Mouse (Mus musculus) thymus, adult 2 months (tissue): ENCODE measurements around the gene Sstr4.

Source experiments
- CTCF ChIP-seq: fragments of 200-500 bp; IDR thresholded peaks from 2 replicates; pipeline ENCODE4 v1.5.1; 2012; ENCODE audit warnings: mild to moderate bottlenecking, control low read depth, low read length, moderate library complexity, borderline replicate concordance; ENCODE audit not compliant: control insufficient read depth, poor library complexity, insufficient read depth; ENCODE audit errors: extremely low read depth
- POLR2A ChIP-seq: fragments of 200-500 bp; IDR thresholded peaks from 2 replicates; pipeline ENCODE4 v1.6.1; 2012; ENCODE audit warnings: mild to moderate bottlenecking, low read length, control low read depth, moderate library complexity; ENCODE audit not compliant: control insufficient read depth, poor library complexity, insufficient read depth; ENCODE audit errors: extremely low read depth

GRCm38 (mm10) chr2:148444472-148444871 lies 49.3 kb downstream of the Sstr4 start:
- TF ChIP-seq CTCF (no peak), POLR2A (no peak)
